In genomic region chr6:149119853-149120252, GRCm38 (mm10) we compare ENCODE assay signal across 9 mouse cellular contexts. TPM values are rescaled to one million over a fixed set of nuclear protein-coding genes. Genes with fewer than 3 reads are reported as not detected.
A peak's percentile ranks its signal among the peaks of the same experiment; 100 is the strongest.
DNase-seq lines count a peak whose midpoint lies in the region; ATAC-seq lines count a peak whose summit lies in the region.
"Had no signal": no experiment of that assay in that cellular context is flagged by ENCODE, and none has a peak within 500 bp of the region (broad histone marks: within the 10 kb centered on the region; RNA-seq: fewer than 3 reads in every experiment).

No protein-coding gene starts in this region.

- H3K4me2 ChIP-seq in hindbrain, embryonic 12.5 days (replicated peaks) = no peak overlapping the region

- no peaks in the 10 kb centered on the region for H3K4me1 ChIP-seq in hindbrain, embryonic 12.5 days

- no peak overlapping the region for H3K4me3 ChIP-seq in hindbrain, embryonic 12.5 days

- peak; percentile 82 for DNase-seq in gastrocnemius, adult 18-20 months (ENCODE audit: low spot score)
- no peak for DNase-seq in gastrocnemius, postnatal 25 days
- peak; percentile 49 for DNase-seq in T-cell, adult 2 months (ENCODE audit: low spot score)
- peak; percentile 54 to 68 for DNase-seq in layer of hippocampus, postnatal 10 days (ENCODE audit: low spot score in 2 of 2)
- DNase-seq in spleen, adult 12 weeks (ENCODE audit: low spot score) = peak; percentile 9

- ATAC-seq in erythroblast, adult 5-6 weeks (replicated peaks; ENCODE audit: low FRiP score, poor library complexity, severe bottlenecking) = peak; percentile 82
- ATAC-seq in hindbrain, embryonic 12.5 days (ENCODE audit: low FRiP score) = peak; percentile 46; the same call in 1 of the 2 replicates
- peak; percentile 97 for ATAC-seq in megakaryocyte progenitor cell, adult 5-6 weeks (replicated peaks; ENCODE audit: poor library complexity)

- no peaks in the 10 kb centered on the region for H3K36me3 ChIP-seq in hindbrain, embryonic 12.5 days

- H3K27me3 ChIP-seq in hindbrain, embryonic 12.5 days = no peaks in the 10 kb centered on the region

- H3K9me3 ChIP-seq in hindbrain, embryonic 12.5 days (replicated peaks) = no peaks in the 10 kb centered on the region

- H3K9ac ChIP-seq in hindbrain, embryonic 12.5 days = no peak overlapping the region

- 48% methylated on average over 2 of the region's 2 CpGs for WGBS in hindbrain, embryonic 12.5 days

- H3K27ac ChIP-seq in hindbrain, embryonic 12.5 days = no peak overlapping the region

RNA-seq across cellular contexts. Expression of gene Gm10203, which starts 10.1 kb away (rescaled TPM):
- total RNA-seq in gastrocnemius, adult 18-20 months (2021) = not detected
- not detected for total RNA-seq in gastrocnemius, postnatal 25 days (2021)
- total RNA-seq in erythroblast, adult 5-6 weeks (2015; ENCODE audit: low replicate concordance) = not detected in 2 replicates
- total RNA-seq in erythroblast, adult 5-6 weeks (2017; ENCODE audit: low replicate concordance) = not detected in 2 replicates
- not detected in 2 replicates for polyA plus RNA-seq in hindbrain, embryonic 12.5 days (2016; fragmentation: Nextera tagmentation; extraction: Ambion mirVana)
- not detected for total RNA-seq in layer of hippocampus, postnatal 10 days (2021)
- not detected in 2 replicates for total RNA-seq in megakaryocyte progenitor cell, adult 5-6 weeks (2015)
- not detected in 2 replicates for total RNA-seq in megakaryocyte progenitor cell, adult 5-6 weeks (2017)
- polyA plus RNA-seq: large intestine, adult 2 months had no signal

RNA-seq across cellular contexts. Expression of gene Dennd5b, which starts 18.4 kb away (rescaled TPM):
- 10 to 100 TPM in 1 of 2 experiments, 1 to 10 TPM in 1; 5.9 to 12.4 TPM for total RNA-seq in gastrocnemius, adult 18-20 months (2021)
- 1 to 10 TPM; 5.1 to 5.2 TPM for total RNA-seq in gastrocnemius, postnatal 25 days (2021)
- total RNA-seq in erythroblast, adult 5-6 weeks (2015; ENCODE audit: low replicate concordance) = not detected in 2 replicates
- 0.42 and 0.68 TPM in 2 replicates for total RNA-seq in erythroblast, adult 5-6 weeks (2017; ENCODE audit: low replicate concordance)
- 19.1 and 20.2 TPM in 2 replicates for polyA plus RNA-seq in hindbrain, embryonic 12.5 days (2016; fragmentation: Nextera tagmentation; extraction: Ambion mirVana)
- total RNA-seq in layer of hippocampus, postnatal 10 days (2021) = 10 to 100 TPM; 35.5 to 40.6 TPM
- 2.6 and 3.1 TPM in 2 replicates for total RNA-seq in megakaryocyte progenitor cell, adult 5-6 weeks (2015)
- 2.3 and 4.3 TPM in 2 replicates for total RNA-seq in megakaryocyte progenitor cell, adult 5-6 weeks (2017)

RNA-seq across cellular contexts. Expression of gene Etfbkmt, which starts 19.8 kb away (rescaled TPM):
- 10 to 100 TPM in 1 of 2 experiments, 1 to 10 TPM in 1; 9.5 to 13.0 TPM for total RNA-seq in gastrocnemius, adult 18-20 months (2021)
- 10 to 100 TPM in 1 of 2 experiments, 1 to 10 TPM in 1; 7.7 to 11.1 TPM for total RNA-seq in gastrocnemius, postnatal 25 days (2021)
- 37.7 and 39.5 TPM in 2 replicates for total RNA-seq in erythroblast, adult 5-6 weeks (2015; ENCODE audit: low replicate concordance)
- total RNA-seq in erythroblast, adult 5-6 weeks (2017; ENCODE audit: low replicate concordance) = 35.9 and 48.9 TPM in 2 replicates
- polyA plus RNA-seq in hindbrain, embryonic 12.5 days (2016; fragmentation: Nextera tagmentation; extraction: Ambion mirVana) = 8.5 and 8.8 TPM in 2 replicates
- total RNA-seq in layer of hippocampus, postnatal 10 days (2021) = 1 to 10 TPM; 2.6 to 3.3 TPM
- 8.2 and 21.1 TPM in 2 replicates for total RNA-seq in megakaryocyte progenitor cell, adult 5-6 weeks (2015)
- 6.9 and 10.8 TPM in 2 replicates for total RNA-seq in megakaryocyte progenitor cell, adult 5-6 weeks (2017)

Comparison
In these comparisons a context has a peak if more than half of its experiments do, and no peak if none do; other contexts are left out.
1. ATAC-seq: peak in every context shown above with its lines; median percentile 97 in megakaryocyte progenitor cell, adult 5-6 weeks; 82 in erythroblast, adult 5-6 weeks; 46 in hindbrain, embryonic 12.5 days.